Mouse (Mus musculus): ENCODE results near the gene Commd7. TPM values are rescaled to one million over a fixed set of nuclear protein-coding genes. Genes with fewer than 3 reads are reported as not detected.

Commd7 gene
- total and polyA plus RNA-seq, 2 experiments = 6.3 to 13.7 TPM

- H3K36me3 ChIP-seq (ENCODE audit: control insufficient read depth, insufficient read depth, low read length) = no peaks in the 10 kb centered on the region
- peak; percentile 89 for DNase-seq (ENCODE audit: extremely low read depth, low read depth, low spot score)
- no peaks in the 10 kb centered on the region for H3K27me3 ChIP-seq (ENCODE audit: control insufficient read depth, insufficient read depth, low read length)
- no peak overlapping the region for H3K4me3 ChIP-seq (ENCODE audit: insufficient read depth, low read depth, low read length)
- no peak overlapping the region for H3K27ac ChIP-seq (replicated peaks; ENCODE audit: insufficient read depth, low read depth, low read length)
- peaks cover 5% of the 10 kb centered on the region; the same call in 1 of the 2 replicates for H3K4me1 ChIP-seq (ENCODE audit: control insufficient read depth, insufficient read depth, low read length)
- H3K79me2 ChIP-seq (ENCODE audit: control insufficient read depth, insufficient read depth, low read length) = no peaks in the 10 kb centered on the region
- TF ChIP-seq POLR2A (IDR thresholded peaks at IDR 0.05; ENCODE audit: extremely low read depth, insufficient read depth, low read length) (no peak), CTCF (IDR thresholded peaks at IDR 0.05; ENCODE audit: low read depth, low read length) (no peak)
- no peak overlapping the region for H3K9ac ChIP-seq (ENCODE audit: low read depth, low read length)
- WGBS = 19% methylated on average over 4 of the region's 4 CpGs
Measured at GRCm38 (mm10) chr2:153584396-153584795, 48.2 kb downstream of the Commd7 start.

GRCm38 (mm10) chr2:153583641-153584049 is 48.9 kb downstream of the Commd7 start:
- TF ChIP-seq POLR2A (IDR thresholded peaks at IDR 0.05; ENCODE audit: extremely low read depth, insufficient read depth, low read length) = no peak
- no peak for TF ChIP-seq CTCF (IDR thresholded peaks at IDR 0.05; ENCODE audit: low read depth, low read length)
- Histone ChIP-seq H3K79me2 (ENCODE audit: control insufficient read depth, insufficient read depth, low read length) (no peaks in the 10 kb centered on the region), H3K4me1 (ENCODE audit: control insufficient read depth, insufficient read depth, low read length) (peaks cover 5% of the 10 kb centered on the region; the same call in 1 of the 2 replicates), H3K27ac (replicated peaks; ENCODE audit: insufficient read depth, low read depth, low read length) (no peak overlapping the region), H3K36me3 (ENCODE audit: control insufficient read depth, insufficient read depth, low read length) (no peaks in the 10 kb centered on the region), H3K4me3 (ENCODE audit: insufficient read depth, low read depth, low read length) (no peak overlapping the region), H3K9ac (ENCODE audit: low read depth, low read length) (no peak overlapping the region), H3K27me3 (ENCODE audit: control insufficient read depth, insufficient read depth, low read length) (no peaks in the 10 kb centered on the region)
- no peak for DNase-seq (ENCODE audit: extremely low read depth, low read depth, low spot score)
- 90% methylated on average over 14 of the region's 14 CpGs for WGBS

GRCm38 (mm10) chr2:153582876-153583585 is 49.5 kb downstream of the Commd7 start:
- no peaks in the 10 kb centered on the region for H3K27me3 ChIP-seq (ENCODE audit: control insufficient read depth, insufficient read depth, low read length)
- no peaks in the 10 kb centered on the region for H3K79me2 ChIP-seq (ENCODE audit: control insufficient read depth, insufficient read depth, low read length)
- H3K4me1 ChIP-seq (ENCODE audit: control insufficient read depth, insufficient read depth, low read length) = peaks cover 5% of the 10 kb centered on the region; the same call in 1 of the 2 replicates
- H3K9ac ChIP-seq (ENCODE audit: low read depth, low read length) = no peak overlapping the region
- H3K4me3 ChIP-seq (ENCODE audit: insufficient read depth, low read depth, low read length) = no peak overlapping the region
- H3K36me3 ChIP-seq (ENCODE audit: control insufficient read depth, insufficient read depth, low read length) = no peaks in the 10 kb centered on the region
- 89% methylated on average over 15 of the region's 15 CpGs for WGBS
- no peak for DNase-seq (ENCODE audit: extremely low read depth, low read depth, low spot score)
- TF ChIP-seq CTCF (IDR thresholded peaks at IDR 0.05; ENCODE audit: low read depth, low read length) (no peak), POLR2A (IDR thresholded peaks at IDR 0.05; ENCODE audit: extremely low read depth, insufficient read depth, low read length) (no peak)
- H3K27ac ChIP-seq (replicated peaks; ENCODE audit: insufficient read depth, low read depth, low read length) = no peak overlapping the region

- no peaks in the 10 kb centered on the region for H3K27me3 ChIP-seq (ENCODE audit: control insufficient read depth, insufficient read depth, low read length)
- H3K79me2 ChIP-seq (ENCODE audit: control insufficient read depth, insufficient read depth, low read length) = no peaks in the 10 kb centered on the region
- DNase-seq (ENCODE audit: extremely low read depth, low read depth, low spot score) = peak; percentile 62
- H3K9ac ChIP-seq (ENCODE audit: low read depth, low read length) = no peak overlapping the region
- peaks cover 5% of the 10 kb centered on the region; the same call in 1 of the 2 replicates for H3K4me1 ChIP-seq (ENCODE audit: control insufficient read depth, insufficient read depth, low read length)
- no peak overlapping the region for H3K4me3 ChIP-seq (ENCODE audit: insufficient read depth, low read depth, low read length)
- no peaks in the 10 kb centered on the region for H3K36me3 ChIP-seq (ENCODE audit: control insufficient read depth, insufficient read depth, low read length)
- H3K27ac ChIP-seq (replicated peaks; ENCODE audit: insufficient read depth, low read depth, low read length) = no peak overlapping the region
- WGBS = 24% methylated on average over 7 of the region's 7 CpGs
- TF ChIP-seq CTCF (IDR thresholded peaks at IDR 0.05; ENCODE audit: low read depth, low read length) = no peak
- no peak for TF ChIP-seq POLR2A (IDR thresholded peaks at IDR 0.05; ENCODE audit: extremely low read depth, insufficient read depth, low read length)
Measured at GRCm38 (mm10) chr2:153581416-153581815, 51.2 kb downstream of the Commd7 start.

GRCm38 (mm10) chr2:153580458-153580985 is 52.1 kb downstream of the Commd7 start:
- Histone ChIP-seq H3K4me3 (ENCODE audit: insufficient read depth, low read depth, low read length) (no peak overlapping the region), H3K4me1 (ENCODE audit: control insufficient read depth, insufficient read depth, low read length) (peaks cover 5% of the 10 kb centered on the region; the same call in 1 of the 2 replicates), H3K9ac (ENCODE audit: low read depth, low read length) (no peak overlapping the region), H3K27ac (replicated peaks; ENCODE audit: insufficient read depth, low read depth, low read length) (no peak overlapping the region), H3K79me2 (ENCODE audit: control insufficient read depth, insufficient read depth, low read length) (no peaks in the 10 kb centered on the region), H3K27me3 (ENCODE audit: control insufficient read depth, insufficient read depth, low read length) (no peaks in the 10 kb centered on the region), H3K36me3 (ENCODE audit: control insufficient read depth, insufficient read depth, low read length) (no peaks in the 10 kb centered on the region)
- DNase-seq (ENCODE audit: extremely low read depth, low read depth, low spot score) = peak; percentile 72
- WGBS = 37% methylated on average over 4 of the region's 4 CpGs
- no peak for TF ChIP-seq CTCF (IDR thresholded peaks at IDR 0.05; ENCODE audit: low read depth, low read length)
- no peak for TF ChIP-seq POLR2A (IDR thresholded peaks at IDR 0.05; ENCODE audit: extremely low read depth, insufficient read depth, low read length)

DNA sequence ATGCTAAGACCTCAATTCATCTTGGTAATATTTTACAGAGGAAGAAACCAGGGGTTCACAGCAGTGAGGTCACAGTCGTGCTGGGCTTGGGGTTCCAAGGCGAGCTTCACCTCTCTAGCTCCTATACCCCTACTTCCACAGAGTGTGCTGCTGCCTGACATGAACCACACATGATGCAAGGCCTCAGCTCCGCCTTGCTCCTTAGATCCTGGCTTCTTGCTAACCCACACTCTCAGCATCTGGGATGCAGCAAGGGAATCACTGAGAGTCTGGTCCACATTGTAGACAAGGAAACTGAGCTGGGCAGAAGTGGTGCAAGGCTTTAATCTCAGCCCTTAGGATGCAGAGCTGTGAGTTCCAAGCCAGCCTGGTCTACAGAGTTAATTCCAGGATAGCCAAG is 52.5 kb downstream of the Commd7 start:
- Histone ChIP-seq H3K27ac (replicated peaks; ENCODE audit: insufficient read depth, low read depth, low read length) (no peak overlapping the region), H3K4me3 (ENCODE audit: insufficient read depth, low read depth, low read length) (no peak overlapping the region), H3K79me2 (ENCODE audit: control insufficient read depth, insufficient read depth, low read length) (no peaks in the 10 kb centered on the region), H3K27me3 (ENCODE audit: control insufficient read depth, insufficient read depth, low read length) (no peaks in the 10 kb centered on the region), H3K36me3 (ENCODE audit: control insufficient read depth, insufficient read depth, low read length) (no peaks in the 10 kb centered on the region), H3K4me1 (ENCODE audit: control insufficient read depth, insufficient read depth, low read length) (peaks cover 5% of the 10 kb centered on the region; the same call in 1 of the 2 replicates), H3K9ac (ENCODE audit: low read depth, low read length) (no peak overlapping the region)
- 92% methylated on average over 3 of the region's 3 CpGs for WGBS
- DNase-seq (ENCODE audit: extremely low read depth, low read depth, low spot score) = no peak
- TF ChIP-seq POLR2A (IDR thresholded peaks at IDR 0.05; ENCODE audit: extremely low read depth, insufficient read depth, low read length) = no peak
